Mouse (Mus musculus) stomach, embryonic 16.5 days (tissue): ENCODE measurements around the gene Hsd17b6. TPM values are rescaled to one million over a fixed set of nuclear protein-coding genes. Genes with fewer than 3 reads are reported as not detected.
"Not testable (repeated sequence)": the region's sequence is repeated elsewhere in the genome, so short reads cannot be mapped to it uniquely, and the experiment has no call there.

Experiments
- ATAC-seq: fragments of 200-750 bp; cut with Nextera tagmentation; 2 replicates; pipeline ENCODE4 v1.8.0; 2017; ENCODE audit warnings: moderate number of reproducible peaks, moderate TSS enrichment; ENCODE audit not compliant: insufficient read depth, low FRiP score
- H3K27ac ChIP-seq: fragments of 300-500 bp; sonication (generic); 2 replicates; pipeline ENCODE4 v1.5.1; 2014; ENCODE audit warnings: low read length
- H3K27me3 ChIP-seq: fragments of 300-500 bp; sonication (generic); 2 replicates; pipeline ENCODE4 v1.6.1; 2014; ENCODE audit warnings: low read length, control low read depth, mixed read lengths; ENCODE audit not compliant: control insufficient read depth, insufficient read depth
- H3K36me3 ChIP-seq: fragments of 300-500 bp; sonication (generic); 2 replicates; pipeline ENCODE4 v1.6.1; 2014; ENCODE audit warnings: low read length; ENCODE audit not compliant: control insufficient read depth, insufficient read depth
- H3K4me1 ChIP-seq: fragments of 300-500 bp; sonication (generic); 2 replicates; pipeline ENCODE4 v1.6.1; 2014; ENCODE audit warnings: low read length, control low read depth, mixed read lengths; ENCODE audit not compliant: control insufficient read depth, insufficient read depth
- H3K4me2 ChIP-seq: fragments of 300-500 bp; sonication (generic); 2 replicates; pipeline ENCODE4 v1.6.1; 2014; ENCODE audit warnings: low read depth, low read length, mixed read lengths
- H3K4me3 ChIP-seq: fragments of 300-500 bp; sonication (generic); replicated peaks from 2 replicates; pipeline ENCODE4 v1.5.1; 2014; ENCODE audit warnings: mild to moderate bottlenecking, low read length
- H3K9ac ChIP-seq: fragments of 300-500 bp; sonication (generic); 2 replicates; pipeline ENCODE4 v1.6.1; 2014; ENCODE audit warnings: low read length
- H3K9me3 ChIP-seq: fragments of 300-500 bp; sonication (generic); replicated peaks from 2 replicates; pipeline ENCODE4 v1.6.1; 2016; ENCODE audit warnings: low read length, control low read depth; ENCODE audit not compliant: control insufficient read depth
- WGBS: fragments of 180-500 bp; shearing (Covaris S2); extraction: QIAGEN DNeasy Blood & Tissue Kit; methylation state at CpG from one replicate; pipeline ENCODE4 v1.1.7; 2014; 5-methylcytosine and 5-hydroxymethylcytosine counted together
- polyA plus RNA-seq: library from polyadenylated mRNA; unstranded; fragments of >200 nt; fragmentation: Nextera tagmentation; extraction: Ambion mirVana; gene quantifications from 2 replicates; pipeline ENCODE4 v1.2.1, GENCODE M21; 2015

Gene Hsd17b6
- not detected in 2 replicates for polyA plus RNA-seq

- Histone ChIP-seq H3K4me1 (no peaks in the 10 kb centered on the region), H3K9me3 (no peaks in the 10 kb centered on the region), H3K36me3 (no peaks in the 10 kb centered on the region), H3K4me2 (no peak within 1 kb of the TSS), H3K4me3 (no peak within 1 kb of the TSS), H3K9ac (no peak within 1 kb of the TSS), H3K27ac (no peak within 1 kb of the TSS), H3K27me3 (no peaks in the 10 kb centered on the region)
- WGBS, result 89% methylated on average over 1 of the region's 1 CpGs
- no peak for ATAC-seq
These were observed at the start of gene Hsd17b6 for GRCm38 (mm10) chr10:128007446-128007845. TSS of gene Hsd17b6 (minus strand) at chr10:128007611.

GRCm38 (mm10) chr10:128053001-128053400, 45.6 kb upstream of the Hsd17b6 start:
- ATAC-seq, result no peak
- WGBS, result 98% methylated on average over 8 of the region's 8 CpGs

GRCm38 (mm10) chr10:128052136-128052535, 44.7 kb upstream of the Hsd17b6 start:
- ATAC-seq, H3K27me3 ChIP-seq, H3K9ac ChIP-seq, H3K4me2 ChIP-seq, H3K4me1 ChIP-seq, H3K9me3 ChIP-seq, H3K4me3 ChIP-seq, H3K27ac ChIP-seq: not testable (repeated sequence)
- WGBS, result 85% methylated on average over 1 of the region's 2 CpGs
- H3K36me3 ChIP-seq, result peaks cover 17% of the 10 kb centered on the region

More at GRCm38 (mm10) chr10:128053001-128053400, 45.6 kb upstream of the Hsd17b6 start:
- peaks cover 12% of the 10 kb centered on the region for H3K36me3 ChIP-seq
- 0 out of 2 replicates have a peak, but pooled peaks cover 5% of the 10 kb centered on the region for H3K4me1 ChIP-seq
- H3K9ac ChIP-seq, result no peak overlapping the region
- no peaks in the 10 kb centered on the region for H3K9me3 ChIP-seq
- H3K4me3 ChIP-seq, result no peak overlapping the region
- H3K27me3 ChIP-seq, result no peaks in the 10 kb centered on the region
- no peak overlapping the region for H3K27ac ChIP-seq
- no peak overlapping the region for H3K4me2 ChIP-seq

GRCm38 (mm10) chr10:128051589-128051988, 44.2 kb upstream of the Hsd17b6 start:
- Histone ChIP-seq H3K27me3 (no peaks in the 10 kb centered on the region), H3K9ac (no peak overlapping the region), H3K4me2 (no peak overlapping the region), H3K9me3 (no peaks in the 10 kb centered on the region), H3K4me3 (no peak overlapping the region), H3K27ac (no peak overlapping the region), H3K4me1 (no peaks in the 10 kb centered on the region), H3K36me3 (peaks cover 22% of the 10 kb centered on the region)
- 93% methylated on average over 5 of the region's 5 CpGs for WGBS
- no peak for ATAC-seq

GRCm38 (mm10) chr10:128050355-128050754, 42.9 kb upstream of the Hsd17b6 start:
- no peak for ATAC-seq
- Histone ChIP-seq H3K27ac (no peak overlapping the region), H3K9ac (no peak overlapping the region), H3K9me3 (no peaks in the 10 kb centered on the region), H3K36me3 (peaks cover 33% of the 10 kb centered on the region), H3K27me3 (no peaks in the 10 kb centered on the region), H3K4me2 (no peak overlapping the region), H3K4me3 (no peak overlapping the region), H3K4me1 (no peaks in the 10 kb centered on the region)
- 82% methylated on average over 2 of the region's 2 CpGs for WGBS

GRCm38 (mm10) chr10:128049741-128050140, 42.3 kb upstream of the Hsd17b6 start:
- no peaks in the 10 kb centered on the region for H3K27me3 ChIP-seq
- ATAC-seq, result no peak
- no peaks in the 10 kb centered on the region for H3K9me3 ChIP-seq
- no peak overlapping the region for H3K9ac ChIP-seq
- no peak overlapping the region for H3K4me2 ChIP-seq
- H3K4me3 ChIP-seq, result no peak overlapping the region
- peaks cover 35% of the 10 kb centered on the region for H3K36me3 ChIP-seq
- 93% methylated on average over 2 of the region's 2 CpGs for WGBS
- H3K27ac ChIP-seq, result no peak overlapping the region
- H3K4me1 ChIP-seq, result peaks cover 2% of the 10 kb centered on the region; the same call in 1 of the 2 replicates

GRCm38 (mm10) chr10:128048157-128048556, 40.7 kb upstream of the Hsd17b6 start:
- no peaks in the 10 kb centered on the region for H3K9me3 ChIP-seq
- H3K36me3 ChIP-seq, result peaks cover 45% of the 10 kb centered on the region
- no peak overlapping the region for H3K4me2 ChIP-seq
- no peaks in the 10 kb centered on the region for H3K27me3 ChIP-seq
- no peak overlapping the region for H3K27ac ChIP-seq
- no peak overlapping the region for H3K9ac ChIP-seq
- no peak overlapping the region for H3K4me3 ChIP-seq
- peaks cover 5% of the 10 kb centered on the region; the same call in 1 of the 2 replicates for H3K4me1 ChIP-seq
- no peak for ATAC-seq
- 91% methylated on average over 8 of the region's 8 CpGs for WGBS

GRCm38 (mm10) chr10:128043041-128043835, 35.8 kb upstream of the Hsd17b6 start:
- Histone ChIP-seq H3K4me3 (no peak overlapping the region), H3K9me3 (no peaks in the 10 kb centered on the region), H3K4me2 (no peak overlapping the region), H3K27ac (no peak overlapping the region), H3K9ac (no peak overlapping the region), H3K4me1 (peaks cover 24% of the 10 kb centered on the region), H3K36me3 (peaks cover 46% of the 10 kb centered on the region), H3K27me3 (no peaks in the 10 kb centered on the region)
- WGBS, result 61% methylated on average over 3 of the region's 3 CpGs
- ATAC-seq, result no peak

- no peak overlapping the region for H3K9ac ChIP-seq
- peaks cover 29% of the 10 kb centered on the region for H3K4me1 ChIP-seq
- H3K4me3 ChIP-seq, result no peak overlapping the region
- peaks cover 39% of the 10 kb centered on the region for H3K36me3 ChIP-seq
- no peak for ATAC-seq
- no peaks in the 10 kb centered on the region for H3K9me3 ChIP-seq
- no peaks in the 10 kb centered on the region for H3K27me3 ChIP-seq
- WGBS, result 92% methylated on average over 3 of the region's 3 CpGs
- H3K4me2 ChIP-seq, result no peak overlapping the region
- no peak overlapping the region for H3K27ac ChIP-seq
These were observed 35.1 kb upstream of the Hsd17b6 start for GRCm38 (mm10) chr10:128042466-128042865.
